Mouse (Mus musculus) layer of hippocampus, adult 11-12 months (tissue): ENCODE measurements at regions not wholly inside any gene's neighbourhood (a gene's known extent, or its start where the extent isn't known, plus 50 kb on each side); places are given as distances from the start of the nearest gene placed in this dataset.

Source experiments
- DNase-seq: peaks from one replicate; pipeline ENCODE4 v3.0.0; 2022; ENCODE audit warnings: low spot score

DNA sequence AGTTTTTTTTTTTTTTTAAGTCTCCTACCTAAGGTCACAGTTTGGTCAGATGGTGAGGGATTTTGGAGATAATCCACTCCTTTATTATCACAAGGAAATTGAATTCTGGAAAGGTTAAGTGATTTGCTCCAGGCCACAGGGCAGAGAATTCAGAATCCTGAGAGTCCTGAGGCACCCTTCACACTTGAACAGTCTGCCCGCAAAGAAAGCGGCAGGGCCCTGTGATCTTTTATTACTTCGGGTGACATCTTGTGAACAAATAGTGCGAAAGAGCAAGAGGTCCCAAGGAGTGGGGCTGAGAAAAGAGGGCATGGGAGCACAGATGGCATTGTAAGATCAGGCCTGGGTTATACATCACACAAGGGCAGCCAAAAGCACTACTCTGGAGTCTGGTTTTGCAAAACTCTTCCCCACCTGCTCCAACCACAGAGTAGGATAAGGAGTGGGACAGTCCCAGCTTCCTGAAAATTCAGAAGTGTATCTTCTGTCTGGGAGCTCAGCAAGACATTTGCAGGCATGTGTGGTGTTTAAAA is 150.5 kb upstream of the Wdr11 start:
- no peak for DNase-seq

DNA sequence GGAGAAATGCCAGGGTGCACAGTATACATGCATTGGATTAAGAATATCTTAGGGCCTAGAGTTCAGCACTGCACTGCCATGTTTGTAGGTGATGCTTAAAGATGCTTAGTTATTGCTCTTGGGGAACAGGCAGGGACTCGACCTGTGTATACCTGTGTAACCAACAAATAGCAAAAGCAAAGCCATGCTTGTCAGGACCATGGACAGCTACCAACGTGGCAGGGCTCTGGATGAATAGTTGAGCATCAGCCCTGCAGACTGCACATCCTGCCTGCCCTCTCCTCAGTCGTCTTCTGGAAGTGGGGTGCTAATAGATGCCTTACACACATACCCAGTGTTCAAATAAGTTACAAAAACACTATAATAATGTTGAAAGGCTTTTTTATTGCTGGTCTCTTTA is 122.2 kb upstream of the Wdr11 start:
- DNase-seq: no peak

DNA sequence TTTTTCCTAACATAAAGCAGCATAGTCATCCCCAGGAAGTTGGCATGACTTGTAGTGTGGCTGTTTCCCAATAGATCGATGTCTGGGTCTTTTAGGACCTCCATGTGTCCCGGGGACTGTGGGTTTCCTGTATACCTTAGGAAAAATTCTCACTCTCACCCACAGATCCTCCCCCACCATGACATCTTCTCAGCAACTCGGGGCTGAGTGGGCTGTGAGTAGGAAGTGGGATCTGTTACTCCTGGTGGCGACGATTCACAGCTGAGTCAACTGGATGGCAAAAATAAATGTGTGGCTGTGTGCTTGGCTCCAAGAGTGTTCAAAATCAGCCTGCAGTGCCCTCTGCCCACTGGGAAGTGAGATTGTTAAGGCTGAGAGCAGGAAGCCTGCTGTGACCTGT is 107.9 kb upstream of the Wdr11 start:
- DNase-seq: peak; percentile 38

DNA sequence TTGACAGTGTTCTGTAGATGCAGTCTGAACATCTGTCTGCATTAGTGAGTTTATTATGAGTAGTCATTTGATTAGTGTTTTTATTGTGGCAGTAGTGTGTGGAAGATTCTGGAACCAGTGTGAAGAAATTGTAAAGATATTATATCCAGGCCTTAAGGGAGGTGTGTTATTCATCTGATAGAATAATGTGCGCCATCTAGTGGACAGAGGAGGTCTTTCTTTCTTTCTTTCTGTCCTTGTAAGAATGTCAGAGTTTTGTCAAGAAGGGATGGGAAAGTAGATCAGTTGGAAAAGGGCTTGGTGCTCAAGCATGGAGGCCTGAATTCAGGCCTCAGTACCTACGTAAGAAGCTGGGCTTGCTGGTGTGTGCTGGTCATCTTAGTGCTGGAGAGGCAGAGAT is 84.8 kb upstream of the Wdr11 start:
- peak; percentile 68 for DNase-seq

DNA sequence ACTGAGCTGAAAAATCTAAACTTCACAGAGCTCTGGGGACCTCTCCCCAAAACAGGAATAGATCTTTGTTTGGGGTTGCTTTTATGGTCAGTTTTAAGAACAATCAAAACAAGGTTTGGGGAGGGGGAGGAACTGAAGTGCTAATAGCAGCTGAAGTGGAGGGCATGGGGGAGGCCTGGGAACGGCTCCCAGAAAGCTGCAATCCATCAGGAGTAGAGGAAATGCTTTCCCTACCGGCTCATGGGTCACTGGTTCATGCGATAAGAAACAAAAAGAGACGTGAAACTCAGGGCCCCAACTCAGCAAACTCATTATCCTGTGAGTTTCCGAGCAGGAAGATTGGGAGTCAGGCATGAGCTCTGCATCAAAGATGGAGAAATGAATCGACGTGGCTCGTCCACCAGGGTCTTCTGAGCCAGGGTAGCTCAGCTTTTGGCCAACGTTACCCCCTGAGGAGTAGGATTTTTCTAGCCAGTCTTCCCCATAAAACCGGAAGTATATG is 82.0 kb upstream of the Wdr11 start:
- no peak for DNase-seq

DNA sequence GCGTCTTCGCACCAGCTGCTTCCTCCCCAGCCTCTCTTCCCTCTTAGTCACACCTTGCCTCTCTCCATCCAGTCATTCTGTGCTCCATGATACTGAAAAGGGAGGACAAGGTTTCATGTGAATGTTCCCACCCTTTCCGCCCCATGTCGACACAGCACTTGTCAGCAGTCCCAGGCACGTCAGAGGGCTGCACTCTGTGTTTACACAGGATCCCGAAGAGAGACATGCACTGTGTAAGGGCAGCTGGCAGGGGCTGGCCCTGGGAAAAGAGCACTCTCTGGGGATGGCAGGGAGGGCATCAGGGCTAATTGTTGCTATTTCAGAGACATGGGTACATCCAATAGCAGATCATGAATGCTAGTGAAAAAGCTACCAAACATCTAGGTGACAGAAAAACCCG is 77.0 kb upstream of the Wdr11 start:
- DNase-seq: no peak

DNA sequence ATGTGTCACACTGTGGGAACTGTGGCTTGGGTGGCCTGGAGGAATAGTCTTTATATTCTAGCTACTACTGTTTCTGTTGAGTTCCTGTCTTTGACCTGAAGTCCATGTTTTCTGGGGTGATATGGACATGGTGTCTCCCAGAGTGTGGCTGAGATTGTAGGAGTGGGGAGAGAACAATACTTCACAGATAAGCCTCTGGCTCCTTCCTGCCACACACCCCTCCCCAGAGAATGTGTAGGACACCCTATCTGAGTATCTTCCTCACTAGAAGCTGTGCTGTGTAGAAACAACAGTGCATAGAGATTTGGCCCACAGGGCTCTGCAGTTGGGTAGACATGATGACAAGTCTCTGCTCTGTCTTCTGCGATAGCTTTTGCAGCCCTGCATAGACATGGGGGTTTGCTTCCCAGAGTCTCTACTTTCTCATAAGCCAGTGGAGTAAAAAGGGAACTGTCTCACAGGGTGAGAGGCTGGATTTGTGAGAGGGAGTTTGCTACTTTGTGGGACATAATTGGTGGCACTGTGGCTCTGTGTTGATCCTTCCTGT is 67.2 kb upstream of the Wdr11 start:
- DNase-seq: no peak

DNA sequence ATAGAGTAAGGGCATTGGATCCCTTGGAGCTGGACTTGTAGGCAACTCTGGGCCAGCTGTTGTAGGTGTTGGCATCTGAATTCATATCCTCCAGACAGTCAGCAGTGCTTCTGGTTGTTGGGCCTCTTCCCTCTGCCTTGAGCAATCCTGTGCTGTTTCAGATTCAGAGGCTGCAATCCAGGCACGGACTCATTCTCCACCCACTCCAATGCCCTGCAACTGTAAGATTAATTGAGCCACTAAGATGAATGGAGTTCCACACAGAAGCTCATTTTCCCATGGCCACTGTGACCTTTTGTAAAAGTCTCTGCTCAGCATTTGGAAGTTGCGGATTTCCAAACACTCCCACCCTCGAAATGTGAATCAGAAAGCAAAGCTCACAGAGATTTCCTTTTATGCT is 65.7 kb upstream of the Wdr11 start:
- DNase-seq: no peak

DNA sequence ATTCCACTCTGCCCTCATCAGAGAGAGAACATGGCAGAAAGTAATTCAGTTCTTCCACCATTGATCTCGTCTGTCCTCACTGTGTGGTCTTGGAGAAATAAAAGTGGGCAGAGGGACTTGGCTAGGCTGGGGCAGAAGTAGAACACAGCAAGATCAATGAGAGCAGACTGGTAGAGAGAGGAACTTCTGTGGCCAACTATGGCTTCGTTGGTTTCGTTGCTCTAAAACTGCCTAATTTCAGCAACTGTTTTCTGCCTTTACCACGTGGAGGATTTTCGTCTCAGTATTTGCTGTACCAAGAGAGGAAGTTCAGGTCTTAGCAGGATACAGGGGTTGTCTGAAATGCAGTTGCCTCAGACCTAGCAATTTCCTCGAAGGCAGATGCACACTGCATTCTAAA is 63.4 kb upstream of the Wdr11 start:
- no peak for DNase-seq

DNA sequence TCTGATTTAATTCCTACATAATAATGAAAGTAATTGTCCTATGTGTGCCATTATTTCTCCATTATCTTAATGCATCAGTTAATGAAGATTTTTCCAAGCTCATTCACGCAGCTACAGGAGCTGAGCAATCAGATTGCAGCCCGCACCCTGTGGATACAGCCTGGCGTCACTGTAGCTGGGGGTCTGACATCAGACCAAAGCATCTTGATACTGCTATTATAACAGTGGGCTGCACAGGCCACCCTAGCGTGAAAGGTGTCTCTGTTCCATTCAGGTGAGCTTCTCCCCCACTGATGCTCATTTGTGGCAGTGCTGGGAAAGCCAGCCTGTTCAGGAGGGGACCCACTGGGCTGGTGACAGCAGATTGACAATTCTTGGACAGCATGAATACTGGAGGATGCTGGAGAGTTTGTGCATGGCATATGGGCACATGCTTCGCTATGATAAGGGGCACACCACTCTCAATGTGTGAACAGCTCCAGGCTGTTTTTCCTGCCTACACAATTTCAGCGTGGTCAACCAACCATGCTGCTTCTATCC is 58.2 kb upstream of the Wdr11 start:
- no peak for DNase-seq
